In genomic region chr5:20951666-20952281, GRCm38 (mm10) we compare ENCODE assay signal across 8 mouse cellular contexts. TPM values are rescaled to one million over a fixed set of nuclear protein-coding genes. Genes with fewer than 3 reads are reported as not detected.
DNase-seq lines count a peak whose midpoint lies in the region; ATAC-seq and TF ChIP-seq lines count a peak whose summit lies in the region.

No protein-coding gene starts in this region.

- DNase-seq in CD4-positive helper T cell, adult 2 months (ENCODE audit: low read depth, low spot score) = peak; percentile 95
- DNase-seq in brain, embryonic 18.5 days (ENCODE audit: low read depth, low spot score) = peak; percentile 90
- DNase-seq in kidney, postnatal 0 days (ENCODE audit: low spot score) = peak; percentile 99
- DNase-seq in liver, embryonic 11.5 days (ENCODE audit: low spot score) = peak; percentile 91
- peak; percentile 94 for DNase-seq in naive thymus-derived CD4-positive, alpha-beta T cell, adult 2 months (ENCODE audit: low read depth)

- peaks cover 22% of the 10 kb centered on the region for H3K36me3 ChIP-seq in heart, embryonic 12.5 days
- no peaks in the 10 kb centered on the region for H3K36me3 ChIP-seq in kidney, postnatal 0 days (ENCODE audit: insufficient read depth, low read length)
- peaks cover 4% of the 10 kb centered on the region; the same call in 1 of the 2 replicates for H3K36me3 ChIP-seq in liver, embryonic 11.5 days (ENCODE audit: control insufficient read depth, insufficient read depth, low read length)
- 0 out of 2 replicates have a peak, but pooled peaks cover under 1% of the 10 kb centered on the region for H3K36me3 ChIP-seq in stomach, embryonic 14.5 days (ENCODE audit: control insufficient read depth, insufficient read depth, low read length)

- peak overlapping the region; percentile 91 for H3K4me3 ChIP-seq in heart, embryonic 12.5 days
- H3K4me3 ChIP-seq in kidney, postnatal 0 days (replicated peaks; ENCODE audit: low read depth, low read length) = peak overlapping the region; percentile 84
- H3K4me3 ChIP-seq in liver, embryonic 11.5 days (ENCODE audit: low read depth, low read length) = peak overlapping the region; percentile 99
- H3K4me3 ChIP-seq in stomach, embryonic 14.5 days (ENCODE audit: low read depth, low read length) = peak overlapping the region; percentile 75

- peak overlapping the region; percentile 97 for H3K27ac ChIP-seq in heart, embryonic 12.5 days (ENCODE audit: poor library complexity, severe bottlenecking)
- H3K27ac ChIP-seq in kidney, postnatal 0 days = peak overlapping the region; percentile 98
- H3K27ac ChIP-seq in liver, embryonic 11.5 days (ENCODE audit: low read depth, low read length) = peak overlapping the region; percentile 96
- H3K27ac ChIP-seq in stomach, embryonic 14.5 days (ENCODE audit: low read length) = peak overlapping the region; percentile 95

- no peak for TF ChIP-seq CTCF in kidney, postnatal 0 days (IDR thresholded peaks at IDR 0.05; ENCODE audit: low read depth)

- H3K9ac ChIP-seq in heart, embryonic 12.5 days = peak overlapping the region; percentile 97
- H3K9ac ChIP-seq in kidney, postnatal 0 days (ENCODE audit: low read depth, low read length) = peak overlapping the region; percentile 87
- H3K9ac ChIP-seq in liver, embryonic 11.5 days (ENCODE audit: low read depth, low read length) = peak overlapping the region; percentile 99
- peak overlapping the region; percentile 92 for H3K9ac ChIP-seq in stomach, embryonic 14.5 days (replicated peaks; ENCODE audit: low read depth, low read length)

- H3K4me2 ChIP-seq in heart, embryonic 12.5 days = peak overlapping the region; percentile 74
- H3K4me2 ChIP-seq in kidney, postnatal 0 days (ENCODE audit: low read length) = peak overlapping the region; percentile 73
- H3K4me2 ChIP-seq in liver, embryonic 11.5 days = peak overlapping the region; percentile 79
- H3K4me2 ChIP-seq in stomach, embryonic 14.5 days (replicated peaks; ENCODE audit: low read depth, low read length) = peak overlapping the region; percentile 57

- H3K4me1 ChIP-seq in heart, embryonic 12.5 days (replicated peaks) = peaks cover 14% of the 10 kb centered on the region
- H3K4me1 ChIP-seq in kidney, postnatal 0 days (replicated peaks; ENCODE audit: insufficient read depth, low read length) = 0 out of 2 replicates have a peak, but pooled peaks cover 5% of the 10 kb centered on the region
- peaks cover 20% of the 10 kb centered on the region for H3K4me1 ChIP-seq in liver, embryonic 11.5 days (replicated peaks; ENCODE audit: control insufficient read depth, insufficient read depth, low read length)
- H3K4me1 ChIP-seq in stomach, embryonic 14.5 days (ENCODE audit: control insufficient read depth, insufficient read depth, low read length) = peaks cover 8% of the 10 kb centered on the region; the same call in 1 of the 2 replicates

- no peaks in the 10 kb centered on the region for H3K27me3 ChIP-seq in heart, embryonic 12.5 days (replicated peaks)
- H3K27me3 ChIP-seq in kidney, postnatal 0 days (ENCODE audit: insufficient read depth, low read length) = no peaks in the 10 kb centered on the region
- H3K27me3 ChIP-seq in liver, embryonic 11.5 days (replicated peaks; ENCODE audit: control insufficient read depth, insufficient read depth, low read length) = no peaks in the 10 kb centered on the region
- H3K27me3 ChIP-seq in stomach, embryonic 14.5 days (ENCODE audit: control insufficient read depth, insufficient read depth, low read length) = no peaks in the 10 kb centered on the region

- ATAC-seq in erythroid progenitor cell, adult 5-6 weeks (replicated peaks; ENCODE audit: low FRiP score, poor library complexity, severe bottlenecking) = peak; percentile 95
- peak; percentile 99 for ATAC-seq in heart, embryonic 12.5 days (ENCODE audit: insufficient number of reproducible peaks, low FRiP score)
- ATAC-seq in kidney, postnatal 0 days (replicated peaks; ENCODE audit: low FRiP score, low read depth) = peak; percentile 100
- ATAC-seq in liver, embryonic 11.5 days (replicated peaks; ENCODE audit: low FRiP score) = peak; percentile 99
- peak; percentile 98 for ATAC-seq in stomach, embryonic 14.5 days (ENCODE audit: insufficient number of reproducible peaks, insufficient read depth, low FRiP score, low read depth)

- under 1% methylated on average over 51 of the region's 51 CpGs for WGBS in heart, embryonic 12.5 days
- WGBS in kidney, postnatal 0 days = under 1% methylated on average over 51 of the region's 51 CpGs
- under 1% methylated on average over 51 of the region's 51 CpGs for WGBS in liver, embryonic 11.5 days
- WGBS in stomach, embryonic 14.5 days = 0% methylated on average over 51 of the region's 51 CpGs

- H3K9me3 ChIP-seq in heart, embryonic 12.5 days (replicated peaks) = peaks cover 5% of the 10 kb centered on the region; the same call in 1 of the 2 replicates
- no peaks in the 10 kb centered on the region for H3K9me3 ChIP-seq in kidney, postnatal 0 days (replicated peaks; ENCODE audit: low read length)
- peaks cover 3% of the 10 kb centered on the region; the same call in 1 of the 2 replicates for H3K9me3 ChIP-seq in liver, embryonic 11.5 days (ENCODE audit: control insufficient read depth, low read length)
- H3K9me3 ChIP-seq in stomach, embryonic 14.5 days (ENCODE audit: control insufficient read depth, low read depth, low read length) = peaks cover 1% of the 10 kb centered on the region; the same call in 1 of the 2 replicates

RNA-seq across cellular contexts. Expression of gene Rsbn1l, which starts 4.4 kb away (rescaled TPM):
- 47.2 and 60.4 TPM in 2 replicates for total RNA-seq in erythroid progenitor cell, adult 5-6 weeks (2015; ENCODE audit: low replicate concordance)
- 51.8 and 72.5 TPM in 2 replicates for total RNA-seq in erythroid progenitor cell, adult 5-6 weeks (2017; ENCODE audit: low replicate concordance)
- 5.4 and 7.1 TPM in 2 replicates for polyA plus RNA-seq in heart, embryonic 12.5 days (2016; fragmentation: Nextera tagmentation; extraction: Ambion mirVana)
- polyA plus RNA-seq in kidney, postnatal 0 days (2015; fragmentation: Nextera tagmentation; extraction: Ambion mirVana) = 5.5 and 6.4 TPM in 2 replicates
- polyA plus RNA-seq in liver, embryonic 11.5 days (2014; fragmentation: Nextera tagmentation; extraction: Ambion mirVana) = 10.2 and 11.0 TPM in 2 replicates
- polyA plus RNA-seq in stomach, embryonic 14.5 days (2014; fragmentation: Nextera tagmentation; extraction: Ambion mirVana) = 9.6 and 11.0 TPM in 2 replicates

Comparison
In these comparisons a context has a peak if more than half of its experiments do, and no peak if none do; other contexts are left out.
1. Peak in every context shown above with its lines: DNase-seq, ATAC-seq, H3K4me3 ChIP-seq and H3K27ac ChIP-seq.